Mouse (Mus musculus) liver, adult 2 months (tissue): ENCODE results near the gene Flrt3.

Source experiments
- CTCF ChIP-seq: fragments of 200-500 bp; IDR thresholded peaks from 2 replicates; pipeline ENCODE4 v1.5.1; 2011; ENCODE audit warnings: low read depth, low read length, control low read depth
- POLR2A ChIP-seq: fragments of 200-500 bp; IDR thresholded peaks from 2 replicates; pipeline ENCODE4 v1.6.1; 2011; ENCODE audit warnings: low read length, control low read depth; ENCODE audit not compliant: insufficient read depth; ENCODE audit errors: extremely low read depth

GRCm38 (mm10) chr2:140673466-140673865, 2.2 kb upstream of the Flrt3 start:
- TF ChIP-seq POLR2A: no peak
- no peak for TF ChIP-seq CTCF
